Mouse (Mus musculus) kidney, postnatal 36 days (tissue): ENCODE data around the gene Carnmt1.

ENCODE experiments used
- DNase-seq, 2 experiments: peaks; one replicate each; pipeline ENCODE4 v3.0.0; 2021 to 2022; ENCODE audit warnings: mixed read lengths in 2 of 2

Carnmt1 gene

GRCm38 (mm10) chr19:18713357-18713756, 42.8 kb downstream of the Carnmt1 start:
- DNase-seq = peak; percentile 46 to 77

- peak; percentile 82 to 86 for DNase-seq
These were observed 45.8 kb downstream of the Carnmt1 start for GRCm38 (mm10) chr19:18716374-18716773.

- DNase-seq = peak in 1 of 2 experiments; percentile 35
These were observed 49.8 kb downstream of the Carnmt1 start for GRCm38 (mm10) chr19:18720337-18720736.

- DNase-seq = no peak
These were observed 54.6 kb downstream of the Carnmt1 start for GRCm38 (mm10) chr19:18725186-18725585.

GRCm38 (mm10) chr19:18730255-18730654, 59.7 kb downstream of the Carnmt1 start:
- no peak for DNase-seq

GRCm38 (mm10) chr19:18731077-18731476, 60.5 kb downstream of the Carnmt1 start:
- DNase-seq = no peak

DNA sequence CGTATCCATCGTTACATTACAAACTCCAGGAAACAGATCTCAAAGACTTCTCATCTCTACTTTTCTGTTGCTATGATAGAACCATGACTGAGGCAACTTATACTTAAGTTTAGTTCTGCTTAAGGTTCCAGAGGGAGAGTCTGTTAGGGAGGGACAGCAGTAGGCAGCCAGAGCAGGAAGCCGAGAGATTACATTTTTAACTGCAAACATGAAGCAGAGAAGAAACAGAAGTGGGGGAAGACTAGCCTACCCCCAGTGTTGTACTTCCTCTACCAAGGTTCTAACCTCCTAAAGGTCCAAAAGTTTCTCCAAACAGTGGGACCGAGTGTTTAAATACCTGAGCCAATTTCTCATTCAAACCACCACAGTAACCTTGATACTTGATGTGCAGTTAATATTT, 65.3 kb downstream of the Carnmt1 start:
- no peak for DNase-seq

GRCm38 (mm10) chr19:18739146-18739545, 68.6 kb downstream of the Carnmt1 start:
- DNase-seq = no peak

DNA sequence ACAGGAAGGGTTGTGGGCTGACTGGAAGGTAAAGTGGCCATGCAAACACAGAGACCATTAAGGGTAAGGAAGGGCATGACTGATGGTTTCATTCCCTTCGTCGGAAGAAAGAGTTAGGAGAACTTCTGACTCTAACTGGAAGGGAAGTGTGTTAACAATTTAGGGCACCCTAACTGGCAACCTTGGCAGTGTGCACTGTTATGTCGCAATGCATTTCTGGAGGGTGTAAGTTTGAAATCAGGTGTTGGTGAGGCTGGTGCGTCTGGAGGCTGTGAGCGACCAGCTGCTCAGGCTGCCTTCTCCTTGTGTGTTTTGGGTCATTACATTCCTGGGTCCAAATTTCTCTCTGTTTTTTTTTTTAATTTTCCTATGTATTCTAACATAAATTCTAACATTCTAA, 73.4 kb downstream of the Carnmt1 start:
- no peak for DNase-seq

GRCm38 (mm10) chr19:18746576-18747340, 76.2 kb downstream of the Carnmt1 start:
- no peak for DNase-seq

- DNase-seq = no peak
These were observed 76.8 kb downstream of the Carnmt1 start for GRCm38 (mm10) chr19:18747379-18747778.

DNA sequence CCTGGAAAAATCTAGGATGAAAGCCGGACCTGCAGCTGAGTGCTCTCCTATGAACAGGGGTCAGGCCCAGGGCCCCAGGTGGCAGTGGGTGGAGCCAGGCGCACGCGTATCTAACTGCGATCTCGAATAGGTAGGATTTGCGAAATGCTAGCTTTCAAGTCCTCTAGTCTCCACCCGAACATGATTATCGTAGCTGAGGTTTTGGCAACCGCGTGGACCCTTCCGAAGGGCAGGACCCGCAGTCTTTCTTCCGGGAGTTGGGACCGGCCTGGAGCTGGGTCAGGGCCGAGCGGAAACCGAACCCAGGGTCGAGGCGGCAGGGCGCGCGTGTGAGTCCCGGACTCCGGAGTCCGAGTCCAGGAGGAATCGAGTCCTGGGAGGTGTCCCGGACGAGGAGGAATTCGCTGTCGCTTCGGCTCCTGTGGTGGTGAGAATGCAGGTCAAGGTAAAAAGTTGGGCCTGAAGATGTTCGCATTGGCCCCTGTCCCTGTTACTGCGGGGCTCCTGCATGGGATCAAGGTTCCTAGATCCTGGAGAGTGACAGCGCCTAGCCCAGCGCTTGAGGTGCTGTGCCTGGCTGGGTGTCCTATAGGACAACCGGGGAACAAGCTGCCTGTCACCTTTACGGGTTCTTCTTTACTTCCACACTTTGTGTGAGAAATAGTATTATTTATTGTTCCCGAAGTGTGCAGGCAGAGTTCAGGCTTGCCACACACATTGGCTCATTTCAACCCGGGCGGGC, 79.2 kb downstream of the Carnmt1 start, which contains the start of gene Trpm6:
Trpm6 (plus strand) TSS at position 386 of the 742 bp plus-strand sequence.
- DNase-seq = peak; percentile 39 to 47
